Mouse (Mus musculus): ENCODE data around the gene Foxd1.

Gene Foxd1

DNA sequence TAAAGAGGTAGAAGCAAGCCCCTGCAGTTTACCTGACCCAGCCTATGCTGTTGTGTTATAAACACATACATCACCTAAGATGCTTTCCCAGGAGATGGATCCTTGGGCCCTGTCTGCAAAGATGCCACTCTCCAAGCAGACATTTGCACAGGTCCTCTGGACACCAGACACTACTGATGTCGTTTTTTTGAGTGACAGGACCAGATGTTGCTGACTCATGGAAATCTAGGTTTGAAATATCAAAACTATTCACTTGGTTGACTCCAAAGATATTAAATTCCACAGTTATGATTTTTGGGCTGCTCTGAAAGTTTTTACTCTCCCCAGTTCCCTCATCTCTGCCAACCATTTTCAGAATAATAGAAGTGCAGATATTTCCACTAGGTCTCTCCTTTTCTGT is 35.0 kb downstream of the Foxd1 start:
- DNase-seq (ENCODE audit: low spot score) = no peak

- no peak for DNase-seq (ENCODE audit: low spot score)
Measured at GRCm38 (mm10) chr13:98390363-98390762, 36.3 kb downstream of the Foxd1 start.

GRCm38 (mm10) chr13:98390771-98391634 is 37.0 kb downstream of the Foxd1 start:
- no peak for DNase-seq (ENCODE audit: low spot score)

DNA sequence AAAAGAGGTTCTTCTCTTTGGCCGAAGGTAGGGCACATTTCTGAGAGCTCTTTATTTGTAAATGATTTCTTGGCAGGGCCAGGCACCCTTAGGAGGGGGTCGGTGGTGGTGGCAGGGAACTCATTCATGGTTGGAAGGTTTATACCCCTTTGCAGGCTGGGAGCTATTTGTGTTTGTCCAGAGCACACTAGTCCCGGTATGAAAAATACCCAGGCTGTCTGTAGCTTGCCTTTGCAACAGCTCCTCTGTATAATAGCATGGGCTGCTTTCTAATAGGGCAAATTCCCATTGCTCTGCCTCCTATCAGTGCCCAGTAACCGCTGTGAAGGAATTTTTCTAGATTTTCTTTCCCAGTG is 37.6 kb downstream of the Foxd1 start:
- no peak for DNase-seq (ENCODE audit: low spot score)

GRCm38 (mm10) chr13:98392031-98392430 is 38.0 kb downstream of the Foxd1 start:
- DNase-seq (ENCODE audit: low spot score) = no peak

- no peak for DNase-seq (ENCODE audit: low spot score)
Measured at GRCm38 (mm10) chr13:98393356-98394070, 39.5 kb downstream of the Foxd1 start.

All from left cerebral cortex, adult 11 months (tissue).